Mouse (Mus musculus): Measurements from ENCODE around the gene Dolpp1. TPM values are rescaled to one million over a fixed set of nuclear protein-coding genes. Genes with fewer than 3 reads are reported as not detected.

The Dolpp1 gene
- polyA plus RNA-seq (2014; fragmentation: Illumina TruSeq; extraction: RNeasy Lipid Tissue Mini Kit (QIAGEN cat#74804); ENCODE audit: low read depth, low replicate concordance) = 9.7 TPM

GRCm38 (mm10) chr2:30392114-30392576 lies at the start of gene Dolpp1:
Gene Dolpp1 (plus strand): TSS chr2:30392254.

GRCm38 (mm10) chr2:30358533-30359531 lies 33.2 kb upstream of the Dolpp1 start, which contains the start of gene Sh3glb2:
Gene Sh3glb2 (minus strand): TSS chr2:30359337.

GRCm38 (mm10) chr2:30363773-30364650 lies 28.0 kb upstream of the Dolpp1 start, which contains the start of gene Miga2:
Gene Miga2 (plus strand): TSS chr2:30364233.

GRCm38 (mm10) chr2:30415157-30415935 lies 23.3 kb downstream of the Dolpp1 start, which contains the start of gene Crat:
Gene Crat (minus strand): TSS chr2:30415813.

GRCm38 (mm10) chr2:30415936-30416648 lies 24.0 kb downstream of the Dolpp1 start, which contains the start of gene Ptpa:
Gene Ptpa (plus strand): TSS chr2:30416039.

Other genes starting within 250 kb of the Dolpp1 start
- gene Endog, start 220.8 kb upstream of the Dolpp1 start, polyA plus RNA-seq (2014; fragmentation: Illumina TruSeq; extraction: RNeasy Lipid Tissue Mini Kit (QIAGEN cat#74804); ENCODE audit: low read depth, low replicate concordance) = 74.8 TPM
- gene Spout1, start 213.8 kb upstream of the Dolpp1 start, polyA plus RNA-seq (2014; fragmentation: Illumina TruSeq; extraction: RNeasy Lipid Tissue Mini Kit (QIAGEN cat#74804); ENCODE audit: low read depth, low replicate concordance) = 9.4 TPM
- 40.3 TPM for gene Kyat1, start 186.4 kb upstream of the Dolpp1 start, polyA plus RNA-seq (2014; fragmentation: Illumina TruSeq; extraction: RNeasy Lipid Tissue Mini Kit (QIAGEN cat#74804); ENCODE audit: low read depth, low replicate concordance)
- gene Lrrc8a, start 154.5 kb upstream of the Dolpp1 start, polyA plus RNA-seq (2014; fragmentation: Illumina TruSeq; extraction: RNeasy Lipid Tissue Mini Kit (QIAGEN cat#74804); ENCODE audit: low read depth, low replicate concordance) = 24.1 TPM
- gene Gm28035, start 151.7 kb upstream of the Dolpp1 start, polyA plus RNA-seq (2014; fragmentation: Illumina TruSeq; extraction: RNeasy Lipid Tissue Mini Kit (QIAGEN cat#74804); ENCODE audit: low read depth, low replicate concordance) = 5.9 TPM
- gene Phyhd1, start 126.1 kb upstream of the Dolpp1 start, polyA plus RNA-seq (2014; fragmentation: Illumina TruSeq; extraction: RNeasy Lipid Tissue Mini Kit (QIAGEN cat#74804); ENCODE audit: low read depth, low replicate concordance) = 112 TPM
- not detected for gene Gm28038, start 111.2 kb upstream of the Dolpp1 start, polyA plus RNA-seq (2014; fragmentation: Illumina TruSeq; extraction: RNeasy Lipid Tissue Mini Kit (QIAGEN cat#74804); ENCODE audit: low read depth, low replicate concordance)
- gene Dolk, start 105.9 kb upstream of the Dolpp1 start, polyA plus RNA-seq (2014; fragmentation: Illumina TruSeq; extraction: RNeasy Lipid Tissue Mini Kit (QIAGEN cat#74804); ENCODE audit: low read depth, low replicate concordance) = 22.6 TPM
- 13.9 TPM for gene Nup188, start 105.9 kb upstream of the Dolpp1 start, polyA plus RNA-seq (2014; fragmentation: Illumina TruSeq; extraction: RNeasy Lipid Tissue Mini Kit (QIAGEN cat#74804); ENCODE audit: low read depth, low replicate concordance)
- gene Sh3glb2, start 32.9 kb upstream of the Dolpp1 start, polyA plus RNA-seq (2014; fragmentation: Illumina TruSeq; extraction: RNeasy Lipid Tissue Mini Kit (QIAGEN cat#74804); ENCODE audit: low read depth, low replicate concordance) = 78.3 TPM
- 77.6 TPM for gene Miga2, start 28.0 kb upstream of the Dolpp1 start, polyA plus RNA-seq (2014; fragmentation: Illumina TruSeq; extraction: RNeasy Lipid Tissue Mini Kit (QIAGEN cat#74804); ENCODE audit: low read depth, low replicate concordance)
- 388 TPM for gene Crat, start 23.6 kb downstream of the Dolpp1 start, polyA plus RNA-seq (2014; fragmentation: Illumina TruSeq; extraction: RNeasy Lipid Tissue Mini Kit (QIAGEN cat#74804); ENCODE audit: low read depth, low replicate concordance)
- 72.3 TPM for gene Ptpa, start 23.8 kb downstream of the Dolpp1 start, polyA plus RNA-seq (2014; fragmentation: Illumina TruSeq; extraction: RNeasy Lipid Tissue Mini Kit (QIAGEN cat#74804); ENCODE audit: low read depth, low replicate concordance)
- gene Ier5l, start 82.0 kb downstream of the Dolpp1 start, polyA plus RNA-seq (2014; fragmentation: Illumina TruSeq; extraction: RNeasy Lipid Tissue Mini Kit (QIAGEN cat#74804); ENCODE audit: low read depth, low replicate concordance) = 2.9 TPM
- 1.0 TPM for gene Cstad, start 202.8 kb downstream of the Dolpp1 start, polyA plus RNA-seq (2014; fragmentation: Illumina TruSeq; extraction: RNeasy Lipid Tissue Mini Kit (QIAGEN cat#74804); ENCODE audit: low read depth, low replicate concordance)